Mouse (Mus musculus): ENCODE measurements around the gene Sf3a3. TPM values are rescaled to one million over a fixed set of nuclear protein-coding genes. Genes with fewer than 3 reads are reported as not detected.
"Not testable (repeated sequence)": the region's sequence is repeated elsewhere in the genome, so short reads cannot be mapped to it uniquely, and the experiment has no call there.

Gene Sf3a3
- polyA plus RNA-seq, 1 experiment from 2014 or later: 49.4 TPM

DNA sequence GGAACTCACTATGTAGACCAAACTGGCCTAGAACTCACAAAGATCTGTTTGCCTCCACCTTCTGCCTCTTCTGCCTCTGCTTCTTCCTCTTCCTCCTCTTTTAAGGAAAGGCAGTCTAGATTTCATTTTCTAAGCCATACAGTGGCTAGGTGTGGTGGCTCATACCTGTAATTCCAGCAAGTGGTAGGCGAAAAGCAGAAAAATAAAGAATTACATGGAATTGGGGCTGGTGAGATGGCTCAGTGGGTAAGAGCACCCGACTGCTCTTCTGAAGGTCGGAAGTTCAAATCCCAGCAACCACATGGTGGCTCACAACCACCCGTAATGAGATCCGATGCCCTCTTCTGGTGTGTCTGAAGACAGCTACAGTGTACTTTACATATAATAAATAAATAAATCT lies 726 bp upstream of the Sf3a3 start:
- not testable (repeated sequence) for H3K9ac ChIP-seq (ENCODE audit: low read depth, low read length); H3K9me3 ChIP-seq (replicated peaks; ENCODE audit: control insufficient read depth, low read length); H3K27ac ChIP-seq (ENCODE audit: low read length); H3K27me3 ChIP-seq (ENCODE audit: control insufficient read depth, insufficient read depth, low read depth, low read length); H3K4me3 ChIP-seq (ENCODE audit: low read depth, low read length); ATAC-seq (ENCODE audit: low read depth); H3K4me2 ChIP-seq (ENCODE audit: low read depth, low read length)
- peaks cover 43% of the 10 kb centered on the region for H3K4me1 ChIP-seq (ENCODE audit: control insufficient read depth, low read depth, low read length)
- WGBS (ENCODE audit: insufficient replicate concordance): 74% methylated on average over 5 of the region's 5 CpGs
- H3K36me3 ChIP-seq (ENCODE audit: control insufficient read depth, insufficient read depth): peaks cover 14% of the 10 kb centered on the region

DNA sequence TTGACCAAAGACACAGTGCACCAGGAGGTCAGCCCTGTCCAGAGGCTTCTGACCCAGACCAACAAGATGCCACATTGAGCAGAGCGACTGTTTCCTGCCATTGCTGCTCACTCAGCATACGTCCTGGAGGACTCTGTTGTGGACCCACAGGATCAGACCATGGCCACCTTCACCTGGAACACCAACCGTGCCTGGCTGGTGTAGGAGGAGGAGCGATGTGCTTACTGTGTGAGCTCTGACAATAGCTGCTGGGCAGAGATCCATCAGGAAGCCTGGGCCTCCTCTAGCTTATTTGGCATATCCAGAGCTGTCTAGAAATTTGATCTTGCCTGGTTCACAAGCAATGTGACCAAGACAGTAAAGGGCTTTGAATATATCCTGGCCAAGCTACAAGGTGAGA lies 4.5 kb downstream of the Sf3a3 start:
- H3K4me3 ChIP-seq (ENCODE audit: low read depth, low read length): no peak overlapping the region
- no peak overlapping the region for H3K9ac ChIP-seq (ENCODE audit: low read depth, low read length)
- H3K27ac ChIP-seq (ENCODE audit: low read length): no peak overlapping the region
- peaks cover 24% of the 10 kb centered on the region for H3K36me3 ChIP-seq (ENCODE audit: control insufficient read depth, insufficient read depth)
- H3K27me3 ChIP-seq (ENCODE audit: control insufficient read depth, insufficient read depth, low read depth, low read length): no peaks in the 10 kb centered on the region
- ATAC-seq (ENCODE audit: low read depth): no peak
- H3K4me2 ChIP-seq (ENCODE audit: low read depth, low read length): no peak overlapping the region
- H3K4me1 ChIP-seq (ENCODE audit: control insufficient read depth, low read depth, low read length): peaks cover 8% of the 10 kb centered on the region
- H3K9me3 ChIP-seq (replicated peaks; ENCODE audit: control insufficient read depth, low read length): no peaks in the 10 kb centered on the region
- WGBS (ENCODE audit: insufficient replicate concordance): 87% methylated on average over 4 of the region's 4 CpGs

DNA sequence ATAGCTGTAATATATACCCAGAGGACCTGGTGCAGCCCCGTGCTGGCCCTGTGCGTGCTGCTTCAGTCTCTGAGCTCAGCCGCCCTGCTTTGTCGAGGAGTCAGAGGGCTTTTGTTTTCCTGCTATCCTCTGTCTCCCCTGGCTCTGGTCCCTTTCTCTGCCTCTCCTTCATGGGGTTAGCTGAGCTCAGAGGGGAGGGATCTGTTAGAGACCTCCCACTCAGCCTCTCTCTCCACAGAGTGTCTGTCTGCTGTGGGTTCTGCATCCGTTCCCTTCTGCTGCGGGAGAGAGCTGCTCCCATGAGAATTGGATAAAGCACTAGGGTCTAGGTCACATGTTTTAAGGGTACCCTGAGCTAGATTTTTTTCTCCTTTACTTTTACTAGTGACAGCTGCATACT lies 11.5 kb downstream of the Sf3a3 start:
- H3K4me1 ChIP-seq (ENCODE audit: control insufficient read depth, low read depth, low read length): no peaks in the 10 kb centered on the region
- no peak overlapping the region for H3K4me3 ChIP-seq (ENCODE audit: low read depth, low read length)
- WGBS (ENCODE audit: insufficient replicate concordance): 93% methylated on average over 6 of the region's 6 CpGs
- no peak overlapping the region for H3K4me2 ChIP-seq (ENCODE audit: low read depth, low read length)
- no peak overlapping the region for H3K27ac ChIP-seq (ENCODE audit: low read length)
- no peaks in the 10 kb centered on the region for H3K9me3 ChIP-seq (replicated peaks; ENCODE audit: control insufficient read depth, low read length)
- no peak for ATAC-seq (ENCODE audit: low read depth)
- H3K27me3 ChIP-seq (ENCODE audit: control insufficient read depth, insufficient read depth, low read depth, low read length): no peaks in the 10 kb centered on the region
- no peak overlapping the region for H3K9ac ChIP-seq (ENCODE audit: low read depth, low read length)
- peaks cover 53% of the 10 kb centered on the region for H3K36me3 ChIP-seq (ENCODE audit: control insufficient read depth, insufficient read depth)

DNA sequence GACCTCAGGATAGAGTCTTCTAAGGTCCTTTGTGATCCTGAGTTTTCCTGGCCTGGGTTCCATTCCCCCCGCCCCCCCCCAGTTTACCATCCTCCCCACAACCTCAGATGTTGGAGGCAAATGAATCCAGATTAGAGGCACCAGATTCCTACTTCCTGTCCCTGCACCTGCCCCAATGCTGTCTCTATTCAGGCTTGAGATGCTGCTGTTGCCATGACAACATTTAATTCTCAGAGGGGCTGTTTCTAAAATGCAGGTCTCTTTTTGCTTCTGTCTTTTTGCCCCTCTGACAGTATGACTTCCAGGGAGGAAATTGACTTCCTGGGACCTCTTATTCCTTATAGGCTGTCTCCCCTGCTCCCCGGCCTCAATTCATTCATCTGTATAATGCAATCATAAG lies 22.4 kb downstream of the Sf3a3 start:
- no peak overlapping the region for H3K4me3 ChIP-seq (ENCODE audit: low read depth, low read length)
- no peak overlapping the region for H3K27ac ChIP-seq (ENCODE audit: low read length)
- no peak overlapping the region for H3K9ac ChIP-seq (ENCODE audit: low read depth, low read length)
- peaks cover 2% of the 10 kb centered on the region; the same call in 1 of the 2 replicates for H3K36me3 ChIP-seq (ENCODE audit: control insufficient read depth, insufficient read depth)
- no peaks in the 10 kb centered on the region for H3K27me3 ChIP-seq (ENCODE audit: control insufficient read depth, insufficient read depth, low read depth, low read length)
- H3K4me2 ChIP-seq (ENCODE audit: low read depth, low read length): no peak overlapping the region
- no peak for ATAC-seq (ENCODE audit: low read depth)
- 63% methylated on average over 2 of the region's 2 CpGs for WGBS (ENCODE audit: insufficient replicate concordance)
- H3K9me3 ChIP-seq (replicated peaks; ENCODE audit: control insufficient read depth, low read length): no peaks in the 10 kb centered on the region
- peaks cover 6% of the 10 kb centered on the region for H3K4me1 ChIP-seq (ENCODE audit: control insufficient read depth, low read depth, low read length)

DNA sequence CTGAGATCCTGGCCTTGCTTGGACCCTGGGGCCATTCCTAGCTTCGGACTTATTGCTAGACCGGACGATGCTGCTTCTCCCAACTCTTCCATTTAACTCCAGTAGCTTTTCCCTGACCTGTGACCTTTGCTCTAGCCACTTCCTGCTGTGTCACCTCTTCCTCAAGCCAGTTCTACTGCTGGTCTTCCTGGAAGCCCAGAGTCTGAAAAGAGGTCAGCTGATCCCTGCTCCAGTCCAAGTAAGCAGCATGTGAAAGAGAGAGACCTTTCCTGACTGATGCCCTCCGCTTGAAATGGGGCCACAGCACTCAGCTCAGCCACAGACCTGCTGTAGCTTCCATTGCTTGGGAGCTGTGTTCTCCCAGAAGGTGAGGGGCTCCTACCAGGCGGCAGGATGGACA lies 22.9 kb downstream of the Sf3a3 start:
- H3K9ac ChIP-seq (ENCODE audit: low read depth, low read length): no peak overlapping the region
- H3K4me3 ChIP-seq (ENCODE audit: low read depth, low read length): no peak overlapping the region
- H3K27ac ChIP-seq (ENCODE audit: low read length): no peak overlapping the region
- H3K4me2 ChIP-seq (ENCODE audit: low read depth, low read length): no peak overlapping the region
- H3K9me3 ChIP-seq (replicated peaks; ENCODE audit: control insufficient read depth, low read length): no peaks in the 10 kb centered on the region
- H3K4me1 ChIP-seq (ENCODE audit: control insufficient read depth, low read depth, low read length): peaks cover 10% of the 10 kb centered on the region
- H3K27me3 ChIP-seq (ENCODE audit: control insufficient read depth, insufficient read depth, low read depth, low read length): no peaks in the 10 kb centered on the region
- ATAC-seq (ENCODE audit: low read depth): no peak
- no peaks in the 10 kb centered on the region for H3K36me3 ChIP-seq (ENCODE audit: control insufficient read depth, insufficient read depth)
- 56% methylated on average over 5 of the region's 5 CpGs for WGBS (ENCODE audit: insufficient replicate concordance)

DNA sequence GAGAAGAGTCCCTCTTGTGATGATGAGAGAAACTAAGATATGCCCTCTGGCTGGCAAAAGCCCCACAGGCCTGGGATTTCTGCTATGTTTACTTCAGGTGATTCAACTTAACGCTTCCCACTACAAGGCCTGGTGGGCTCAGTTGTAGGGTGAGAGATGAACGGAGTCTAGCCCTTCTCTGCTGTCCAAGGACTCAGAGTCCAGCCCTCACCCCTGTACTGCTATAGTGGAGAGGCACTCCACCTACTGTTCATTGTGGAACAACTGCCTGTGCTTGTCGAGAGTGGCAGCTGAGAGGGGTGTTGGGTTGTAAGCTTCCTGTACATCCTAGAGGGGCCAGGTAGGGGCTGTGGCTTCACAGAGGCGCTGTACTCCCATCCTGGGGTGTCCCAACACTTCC lies 23.4 kb downstream of the Sf3a3 start:
- WGBS (ENCODE audit: insufficient replicate concordance): 33% methylated on average over 4 of the region's 4 CpGs
- H3K27ac ChIP-seq (ENCODE audit: low read length): no peak overlapping the region

DNA sequence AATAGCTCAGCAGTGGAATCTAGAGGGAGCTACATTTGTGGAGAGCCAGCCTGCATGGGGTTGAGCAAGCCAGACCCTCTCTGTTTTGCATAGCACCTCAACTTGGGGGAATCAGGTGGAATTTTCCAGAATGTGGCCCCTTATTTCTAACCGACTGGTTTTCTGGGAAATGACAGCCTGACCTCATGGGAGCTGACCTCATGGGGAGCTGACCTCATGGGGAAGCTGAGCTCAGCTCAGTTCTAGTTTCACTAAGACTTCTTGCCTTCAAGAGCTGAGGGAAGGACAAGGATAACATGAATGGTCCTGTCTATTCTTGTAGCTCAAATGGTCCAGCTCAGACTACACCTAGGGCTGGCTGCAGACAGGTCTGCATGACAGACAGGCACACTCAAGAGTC lies 24.2 kb downstream of the Sf3a3 start:
- 43% methylated on average over 1 of the region's 1 CpGs for WGBS (ENCODE audit: insufficient replicate concordance)
- no peak for ATAC-seq (ENCODE audit: low read depth)
- no peaks in the 10 kb centered on the region for H3K36me3 ChIP-seq (ENCODE audit: control insufficient read depth, insufficient read depth)

More for the DNA sequence above, 23.4 kb downstream of the Sf3a3 start:
- no peak overlapping the region for H3K9ac ChIP-seq (ENCODE audit: low read depth, low read length)
- no peak overlapping the region for H3K4me2 ChIP-seq (ENCODE audit: low read depth, low read length)
- H3K36me3 ChIP-seq (ENCODE audit: control insufficient read depth, insufficient read depth): no peaks in the 10 kb centered on the region
- peaks cover 10% of the 10 kb centered on the region for H3K4me1 ChIP-seq (ENCODE audit: control insufficient read depth, low read depth, low read length)
- H3K4me3 ChIP-seq (ENCODE audit: low read depth, low read length): no peak overlapping the region
- ATAC-seq (ENCODE audit: low read depth): no peak
- no peaks in the 10 kb centered on the region for H3K27me3 ChIP-seq (ENCODE audit: control insufficient read depth, insufficient read depth, low read depth, low read length)
- no peaks in the 10 kb centered on the region for H3K9me3 ChIP-seq (replicated peaks; ENCODE audit: control insufficient read depth, low read length)

DNA sequence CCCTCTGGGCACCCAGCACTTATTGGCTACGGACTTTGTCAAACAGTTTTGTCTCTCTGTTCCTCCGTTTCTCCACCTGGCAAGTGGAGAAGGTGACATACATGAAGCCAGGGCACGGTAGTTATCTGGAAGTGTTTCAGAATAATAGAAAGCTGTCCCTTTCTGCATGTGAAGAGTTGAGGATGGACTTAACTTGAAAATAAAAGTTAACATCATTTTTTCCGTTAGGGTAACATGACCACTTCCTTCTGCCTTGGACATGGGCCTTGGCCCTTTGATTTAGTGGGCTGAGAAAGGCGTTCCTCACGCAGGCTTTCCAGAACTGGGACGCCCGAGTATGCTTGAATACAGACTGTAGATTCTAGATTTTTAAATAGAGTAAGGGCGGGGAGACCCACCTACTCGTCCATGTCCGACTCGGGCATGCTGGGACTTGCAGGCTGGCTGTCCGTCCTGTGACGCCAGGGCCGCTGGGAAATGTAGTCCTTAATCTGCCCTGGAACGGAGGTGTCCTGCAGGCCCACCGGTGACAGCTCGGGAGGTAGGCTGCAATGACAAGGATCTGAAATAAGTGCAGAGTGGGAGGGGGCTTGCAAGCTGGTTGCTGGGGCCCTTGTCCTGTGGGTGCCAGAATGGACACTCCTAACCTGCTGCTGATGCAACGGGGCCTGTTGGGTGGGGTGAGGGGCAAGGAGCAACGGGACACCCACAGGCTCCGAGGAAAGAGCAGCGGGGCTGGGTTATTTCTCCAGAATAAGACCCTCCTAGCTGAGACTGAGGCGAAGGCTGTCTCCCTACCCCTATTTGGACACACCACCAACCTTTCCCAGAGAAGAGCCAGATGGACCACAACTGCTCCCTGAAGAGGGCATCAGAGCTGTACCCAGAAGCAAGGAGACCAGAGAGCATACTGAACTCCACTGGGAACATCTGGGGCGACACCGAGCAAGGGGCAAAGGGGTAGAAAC lies 27.1 kb downstream of the Sf3a3 start, which contains the start of gene Inpp5b:
Inpp5b (plus strand) TSS at position 475 of the 968 bp plus-strand sequence.
- no peaks in the 10 kb centered on the region for H3K9me3 ChIP-seq (replicated peaks; ENCODE audit: control insufficient read depth, low read length)
- H3K4me2 ChIP-seq (ENCODE audit: low read depth, low read length): peak within 1 kb of the TSS; percentile 67
- peak within 1 kb of the TSS; percentile 60 for H3K9ac ChIP-seq (ENCODE audit: low read depth, low read length)
- no peaks in the 10 kb centered on the region for H3K27me3 ChIP-seq (ENCODE audit: control insufficient read depth, insufficient read depth, low read depth, low read length)
- peaks cover 14% of the 10 kb centered on the region for H3K4me1 ChIP-seq (ENCODE audit: control insufficient read depth, low read depth, low read length)
- no peaks in the 10 kb centered on the region for H3K36me3 ChIP-seq (ENCODE audit: control insufficient read depth, insufficient read depth)
- ATAC-seq (ENCODE audit: low read depth): peak; percentile 84
- H3K4me3 ChIP-seq (ENCODE audit: low read depth, low read length): peak within 1 kb of the TSS; percentile 67
- WGBS (ENCODE audit: insufficient replicate concordance): 10% methylated on average over 25 of the region's 25 CpGs
- 0 out of 2 replicates have a peak within 1 kb of the TSS, but pooled peaks have one; percentile 14 for H3K27ac ChIP-seq (ENCODE audit: low read length)

More for the DNA sequence above, 24.2 kb downstream of the Sf3a3 start:
- no peak overlapping the region for H3K27ac ChIP-seq (ENCODE audit: low read length)
- H3K9ac ChIP-seq (ENCODE audit: low read depth, low read length): no peak overlapping the region
- no peak overlapping the region for H3K4me2 ChIP-seq (ENCODE audit: low read depth, low read length)
- no peak overlapping the region for H3K4me3 ChIP-seq (ENCODE audit: low read depth, low read length)
- H3K27me3 ChIP-seq (ENCODE audit: control insufficient read depth, insufficient read depth, low read depth, low read length): no peaks in the 10 kb centered on the region
- H3K9me3 ChIP-seq (replicated peaks; ENCODE audit: control insufficient read depth, low read length): no peaks in the 10 kb centered on the region
- peaks cover 10% of the 10 kb centered on the region for H3K4me1 ChIP-seq (ENCODE audit: control insufficient read depth, low read depth, low read length)

DNA sequence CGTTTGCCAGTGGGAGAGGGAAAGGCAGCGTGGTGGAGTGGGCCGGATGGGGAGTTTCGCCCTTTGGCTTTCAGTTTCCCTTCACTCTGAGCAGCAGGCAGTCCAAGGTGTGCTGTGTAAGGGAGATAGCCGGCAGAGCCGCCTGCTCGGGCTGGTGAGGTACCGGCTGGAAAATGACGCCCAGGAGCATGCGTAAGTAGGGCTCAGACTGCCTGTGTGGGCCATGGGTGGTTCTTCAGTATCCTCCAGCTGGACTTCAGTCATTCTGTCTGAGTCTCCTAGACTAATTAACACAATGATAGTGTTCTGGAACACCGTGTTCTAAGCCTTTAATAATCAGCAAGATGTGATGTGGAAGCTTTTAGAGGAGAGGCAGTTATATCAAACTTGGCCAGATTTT lies 28.3 kb downstream of the Sf3a3 start:
- H3K4me1 ChIP-seq (ENCODE audit: control insufficient read depth, low read depth, low read length): peaks cover 14% of the 10 kb centered on the region
- H3K27me3 ChIP-seq (ENCODE audit: control insufficient read depth, insufficient read depth, low read depth, low read length): no peaks in the 10 kb centered on the region
- H3K9me3 ChIP-seq (replicated peaks; ENCODE audit: control insufficient read depth, low read length): no peaks in the 10 kb centered on the region
- H3K4me2 ChIP-seq (ENCODE audit: low read depth, low read length): no peak overlapping the region
- no peak for ATAC-seq (ENCODE audit: low read depth)
- no peak overlapping the region for H3K4me3 ChIP-seq (ENCODE audit: low read depth, low read length)
- no peak overlapping the region for H3K27ac ChIP-seq (ENCODE audit: low read length)
- no peaks in the 10 kb centered on the region for H3K36me3 ChIP-seq (ENCODE audit: control insufficient read depth, insufficient read depth)
- 77% methylated on average over 11 of the region's 11 CpGs for WGBS (ENCODE audit: insufficient replicate concordance)
- no peak overlapping the region for H3K9ac ChIP-seq (ENCODE audit: low read depth, low read length)
